Comparison of ENCODE assay signal across 19 mouse cellular contexts in the genomic region with DNA sequence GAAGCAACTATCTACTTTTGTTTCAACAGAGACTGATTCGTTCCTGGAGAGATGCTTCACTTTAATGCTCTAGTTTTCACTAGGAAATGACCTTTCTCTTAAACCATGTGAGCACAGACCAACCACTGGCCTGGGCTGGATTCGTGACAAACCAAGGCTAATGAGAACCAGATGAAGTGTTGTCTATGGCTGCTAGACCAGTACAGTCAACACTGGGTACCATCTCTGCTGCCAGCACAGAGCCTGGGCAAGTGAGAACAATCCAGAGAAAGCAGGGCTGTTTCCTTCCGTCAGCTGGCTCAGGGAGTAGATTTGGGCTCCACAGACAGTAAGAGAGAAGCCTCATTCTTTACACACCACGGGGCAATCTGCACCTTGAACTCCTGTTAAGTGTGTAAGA.
A peak's percentile ranks its signal among the peaks of the same experiment; 100 is the strongest.
DNase-seq lines count a peak whose midpoint lies in the region; ATAC-seq and TF ChIP-seq lines count a peak whose summit lies in the region.
"Had no signal": no experiment of that assay in that cellular context is flagged by ENCODE, and none has a peak within 500 bp of the region (broad histone marks: within the 10 kb centered on the region; RNA-seq: fewer than 3 reads in every experiment).

No protein-coding gene starts in this region.

- H3K4me2 ChIP-seq in forebrain, embryonic 15.5 days (replicated peaks): no peak overlapping the region
- H3K4me2 ChIP-seq in forebrain, postnatal 0 days (ENCODE audit: low read depth): no peak overlapping the region
- H3K4me2 ChIP-seq: embryonic facial prominence, embryonic 13.5 days; hindbrain, embryonic 14.5 days; liver, embryonic 13.5 days had no signal

- ATAC-seq in forebrain, embryonic 15.5 days (replicated peaks): no peak
- ATAC-seq in forebrain, postnatal 0 days: no peak

- no peaks in the 10 kb centered on the region for H3K27me3 ChIP-seq in forebrain, embryonic 15.5 days
- no peaks in the 10 kb centered on the region; the same call in 1 of the 2 replicates for H3K27me3 ChIP-seq in forebrain, postnatal 0 days (ENCODE audit: insufficient read depth, low read length)
- H3K27me3 ChIP-seq: embryonic facial prominence, embryonic 13.5 days; liver, embryonic 13.5 days; megakaryocyte, embryonic 14.5 days had no signal

- TF ChIP-seq CTCF in forebrain, postnatal 0 days (IDR thresholded peaks at IDR 0.05; ENCODE audit: low read depth): no peak

- H3K27ac ChIP-seq in forebrain, embryonic 15.5 days (replicated peaks): 0 out of 2 replicates have a peak overlapping the region, but pooled peaks have one; percentile 19
- no peak overlapping the region for H3K27ac ChIP-seq in forebrain, postnatal 0 days (ENCODE audit: low read depth, low read length)
- H3K27ac ChIP-seq: embryonic facial prominence, embryonic 13.5 days; hindbrain, embryonic 14.5 days; liver, embryonic 13.5 days had no signal

- no peak overlapping the region for H3K4me3 ChIP-seq in forebrain, embryonic 15.5 days
- H3K4me3 ChIP-seq in forebrain, postnatal 0 days (ENCODE audit: low read depth, low read length): no peak overlapping the region
- H3K4me3 ChIP-seq: embryonic facial prominence, embryonic 13.5 days; liver, embryonic 13.5 days; megakaryocyte, embryonic 14.5 days had no signal

- WGBS in forebrain, embryonic 15.5 days: 18% methylated on average over 4 of the region's 4 CpGs
- WGBS in forebrain, postnatal 0 days: 19% methylated on average over 4 of the region's 4 CpGs

- H3K36me3 ChIP-seq in forebrain, embryonic 15.5 days: no peaks in the 10 kb centered on the region
- no peaks in the 10 kb centered on the region for H3K36me3 ChIP-seq in forebrain, postnatal 0 days (ENCODE audit: insufficient read depth)
- H3K36me3 ChIP-seq: embryonic facial prominence, embryonic 13.5 days had no signal

- no peaks in the 10 kb centered on the region for H3K9me3 ChIP-seq in forebrain, embryonic 15.5 days
- no peaks in the 10 kb centered on the region for H3K9me3 ChIP-seq in forebrain, postnatal 0 days (ENCODE audit: low read length)
- H3K9me3 ChIP-seq: embryonic facial prominence, embryonic 13.5 days; liver, embryonic 13.5 days; megakaryocyte, embryonic 14.5 days had no signal

- DNase-seq in forebrain, postnatal 0 days: no peak
- DNase-seq in 3T3-L1 (ENCODE audit: low read depth, low spot score): peak; percentile 87
- peak; percentile 76 for DNase-seq in embryo, embryonic 10 days (ENCODE audit: low spot score)
- peak; percentile 24 for DNase-seq in hindlimb bud, embryonic 11.5 days (ENCODE audit: extremely low spot score, low read depth, low spot score)
- DNase-seq in thymus, postnatal 14 days: no peak
- DNase-seq in layer of hippocampus, adult 9-10 months (ENCODE audit: low spot score): no peak
- DNase-seq in thymus, postnatal 4 days: no peak
- DNase-seq: adrenal gland, postnatal 25 days; B cell, adult 2 months; heart, adult 18-20 months; kidney, adult 11 months; kidney, postnatal 14 days; liver, embryonic 13.5 days; lung, postnatal 10 days; right cerebral cortex, postnatal 14 days had no signal

- H3K9ac ChIP-seq in forebrain, embryonic 15.5 days (replicated peaks): no peak overlapping the region
- H3K9ac ChIP-seq in forebrain, postnatal 0 days: no peak overlapping the region
- H3K9ac ChIP-seq: embryonic facial prominence, embryonic 13.5 days; hindbrain, embryonic 14.5 days; liver, embryonic 13.5 days had no signal

- peaks cover 29% of the 10 kb centered on the region for H3K4me1 ChIP-seq in forebrain, embryonic 15.5 days
- no peaks in the 10 kb centered on the region for H3K4me1 ChIP-seq in forebrain, postnatal 0 days (ENCODE audit: insufficient read depth)
- H3K4me1 ChIP-seq: liver, embryonic 13.5 days had no signal

Comparison
In these comparisons a context has a peak if more than half of its experiments do, and no peak if none do; other contexts are left out.
1. DNase-seq: peak in 3T3-L1 (single experiment), embryo, embryonic 10 days (single experiment) and hindlimb bud, embryonic 11.5 days (single experiment); none in forebrain, postnatal 0 days (single experiment), thymus, postnatal 14 days (single experiment), layer of hippocampus, adult 9-10 months (single experiment) and thymus, postnatal 4 days (single experiment).